Mouse (Mus musculus) embryo, embryonic 11 days (tissue): Measurements from ENCODE around the gene Gm20850.
"Not testable (repeated sequence)": the region's sequence is repeated elsewhere in the genome, so short reads cannot be mapped to it uniquely, and the experiment has no call there.

Experiments
- DNase-seq: peaks from one replicate; pipeline ENCODE4 v3.0.0-alpha.2; 2015

Gene Gm20850

GRCm38 (mm10) chrY:75715022-75715421 is at the start of gene Gm20850:
Gene Gm20850, plus strand, starts transcription at chrY:75715322.
- DNase-seq = not testable (repeated sequence)
